Mouse (Mus musculus): Measurements from ENCODE around the gene Pde4dip. TPM values are rescaled to one million over a fixed set of nuclear protein-coding genes. Genes with fewer than 3 reads are reported as not detected.

Pde4dip gene
- total RNA-seq, 2 experiments from 2014 or later = 209 to 247 TPM

DNA sequence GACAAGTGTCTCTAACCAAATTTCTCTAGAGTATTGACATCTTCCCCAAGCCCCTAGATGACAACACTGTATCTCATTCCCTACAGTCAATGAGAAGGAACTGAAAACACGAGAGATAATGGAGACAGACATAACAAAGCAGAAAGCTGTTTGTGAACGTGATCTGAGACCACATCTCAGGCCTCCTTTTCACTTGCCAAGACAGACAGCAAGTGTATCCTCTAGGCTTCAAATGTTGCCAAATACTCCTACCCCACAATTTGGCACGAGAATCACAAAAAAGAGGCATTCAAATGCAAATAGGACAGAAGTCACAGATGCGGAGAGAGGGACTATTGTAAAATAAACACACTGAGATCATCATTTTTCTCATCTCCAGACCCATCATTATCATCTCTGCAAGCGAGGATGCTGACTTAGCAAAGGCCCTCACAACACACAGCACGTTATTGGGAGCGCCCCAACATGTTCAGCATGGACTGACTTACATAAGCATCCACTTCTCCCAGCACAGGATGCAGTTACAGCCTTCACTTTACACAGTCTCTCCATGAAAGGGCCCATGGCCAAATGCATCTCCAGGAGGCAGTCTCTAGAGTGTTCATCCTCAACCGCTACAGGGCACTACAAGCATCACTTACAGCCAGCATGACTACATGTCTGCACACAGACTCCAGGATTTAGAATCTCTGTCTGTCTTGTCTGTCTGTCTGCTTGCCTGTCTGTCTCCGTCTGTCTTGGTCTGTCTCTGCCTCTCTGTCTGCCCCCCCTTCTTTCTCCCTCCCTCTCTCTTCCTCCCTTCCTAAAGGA is 33.7 kb downstream of the Pde4dip start:
- intact Hi-C loops (cut with DNase I) = no loop called here
- DNase-seq (ENCODE audit: low spot score in 2 of 2) = peak; percentile 66 to 67

DNA sequence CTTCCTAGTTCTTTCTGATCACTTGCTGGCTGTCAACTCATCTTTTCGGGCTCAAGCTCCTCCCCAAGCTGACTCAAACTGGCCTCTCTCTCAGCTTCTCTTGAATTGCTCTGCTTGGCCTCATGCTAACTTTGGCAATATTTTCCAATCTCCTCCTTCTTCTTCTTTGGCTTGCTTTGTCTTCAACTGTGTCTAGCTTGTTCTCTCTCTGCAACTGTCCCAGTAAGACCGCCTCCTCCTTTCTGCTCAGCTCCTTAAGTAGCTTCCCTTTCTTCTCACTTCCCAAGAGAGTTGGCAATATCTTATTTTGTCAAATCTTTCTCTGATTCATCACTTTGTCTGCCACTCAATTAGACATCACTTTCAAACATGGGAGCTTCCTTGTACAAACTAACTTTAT is 36.7 kb downstream of the Pde4dip start:
- intact Hi-C loops (cut with DNase I) = no loop called here
- DNase-seq (ENCODE audit: low spot score in 2 of 2) = no peak

DNA sequence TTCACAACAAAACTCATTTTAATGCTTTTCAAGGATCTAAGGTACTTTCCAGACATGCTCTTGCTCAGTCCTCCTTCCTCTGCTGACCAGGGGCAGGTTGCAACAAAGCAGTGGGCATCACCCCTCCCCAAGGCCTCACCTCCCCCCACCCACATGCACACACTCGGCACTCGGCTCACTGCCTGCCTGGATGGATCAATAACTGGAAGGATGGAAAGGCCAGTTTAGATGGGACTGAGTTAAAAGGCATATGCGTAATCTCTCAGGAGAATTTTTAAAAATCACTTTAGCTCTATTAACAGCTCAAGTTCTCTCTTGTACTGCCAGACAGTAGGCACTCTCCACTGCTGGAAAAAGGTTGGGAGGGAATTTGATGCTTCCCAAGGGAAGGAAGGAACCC is 40.9 kb downstream of the Pde4dip start:
- intact Hi-C loops (cut with DNase I) = no loop called here
- no peak for DNase-seq (ENCODE audit: low spot score in 2 of 2)

DNA sequence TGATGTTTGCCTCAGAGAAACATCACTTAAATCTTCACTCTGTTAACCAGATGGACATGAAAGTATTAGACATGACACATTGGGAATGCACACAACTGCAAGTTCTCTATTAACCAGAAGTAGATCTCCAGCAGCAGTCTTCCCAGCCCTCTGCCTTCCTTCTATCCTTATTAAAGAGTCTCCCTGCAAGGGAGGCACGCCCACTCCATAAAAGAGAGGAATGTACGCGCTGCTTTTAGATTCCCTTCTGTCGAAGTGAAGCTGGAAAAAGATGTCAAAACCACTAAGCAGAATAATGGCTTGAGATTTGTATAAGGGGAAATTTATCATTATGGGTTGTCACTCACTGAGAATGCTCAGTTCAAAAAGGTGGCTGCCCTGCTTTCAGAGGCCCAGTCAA is 42.1 kb downstream of the Pde4dip start:
- intact Hi-C loops (cut with DNase I) = no loop called here
- no peak for DNase-seq (ENCODE audit: low spot score in 2 of 2)

DNA sequence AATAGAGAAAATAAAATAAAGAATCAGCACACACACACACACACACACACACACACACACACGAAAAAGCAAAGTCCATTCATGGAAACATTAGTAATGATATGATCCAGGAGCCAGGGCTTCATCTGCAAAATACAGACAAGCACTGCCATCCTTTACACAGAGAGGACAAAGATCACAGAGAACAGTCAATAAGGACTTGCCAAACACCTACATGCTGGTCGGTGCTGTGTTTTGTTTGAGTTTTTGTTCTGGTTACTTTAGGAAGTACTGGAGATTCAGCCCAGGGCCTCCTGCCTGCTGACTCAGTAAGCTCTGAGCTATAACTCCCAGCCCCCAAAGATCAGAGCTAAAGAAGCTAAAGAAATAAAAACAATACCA is 43.7 kb downstream of the Pde4dip start:
- intact Hi-C loops (cut with DNase I) = no loop called here
- no peak for DNase-seq (ENCODE audit: low spot score in 2 of 2)

DNA sequence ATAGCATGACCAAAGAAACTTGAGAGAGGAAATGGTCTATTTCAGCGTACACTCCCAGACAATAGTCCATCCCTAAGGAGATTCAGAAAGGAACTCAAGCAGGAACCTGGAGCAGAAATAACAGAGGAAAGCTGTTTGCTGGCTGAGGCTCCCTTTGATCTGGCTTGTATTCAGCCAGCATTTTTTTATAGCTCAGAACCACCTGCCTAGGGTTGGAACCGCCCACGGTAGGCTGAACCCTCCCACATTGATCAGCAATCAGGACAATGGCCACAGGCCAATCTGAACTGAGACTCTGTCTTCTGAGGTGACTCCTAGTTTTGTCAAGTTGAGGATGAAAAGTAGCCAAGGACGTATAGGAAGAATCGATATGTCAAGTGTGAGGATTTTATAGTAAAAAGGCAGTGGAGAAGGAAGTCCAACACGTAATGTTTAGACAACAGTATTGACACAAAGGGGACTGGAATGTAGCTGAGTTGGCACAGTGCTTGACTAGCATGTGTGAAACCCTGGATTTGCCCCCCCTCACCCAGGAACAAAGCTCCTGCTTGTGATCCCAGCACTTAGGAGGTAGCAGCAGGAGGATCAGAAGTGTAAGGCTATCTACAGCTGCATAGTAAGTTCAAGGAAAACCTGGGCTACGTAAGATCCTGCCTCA is 44.2 kb downstream of the Pde4dip start:
- DNase-seq (ENCODE audit: low spot score in 2 of 2) = peak in 1 of 2 experiments; percentile 47
- intact Hi-C loops (cut with DNase I) = no loop called here

DNA sequence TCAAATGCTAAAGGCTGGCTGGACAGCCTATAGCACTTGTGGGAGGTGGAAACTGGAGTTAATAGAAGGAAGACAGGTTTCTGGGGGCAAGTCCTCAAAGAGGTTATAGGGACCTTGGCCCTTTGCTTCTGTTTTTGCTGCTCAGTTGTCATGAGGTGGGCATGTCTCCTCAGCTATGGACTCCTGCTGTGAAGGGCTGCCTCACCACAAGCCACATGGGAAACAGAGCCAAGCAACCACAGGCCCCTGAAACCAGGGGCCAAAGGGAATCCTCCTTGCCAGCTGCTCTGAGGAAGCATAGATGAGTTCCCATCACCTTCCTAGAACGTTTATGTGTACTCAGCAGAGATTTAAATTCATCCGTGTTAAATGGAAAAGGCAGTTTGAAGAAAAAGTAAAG is 45.9 kb downstream of the Pde4dip start:
- no peak for DNase-seq (ENCODE audit: low spot score in 2 of 2)
- intact Hi-C loops (cut with DNase I) = no loop called here

DNA sequence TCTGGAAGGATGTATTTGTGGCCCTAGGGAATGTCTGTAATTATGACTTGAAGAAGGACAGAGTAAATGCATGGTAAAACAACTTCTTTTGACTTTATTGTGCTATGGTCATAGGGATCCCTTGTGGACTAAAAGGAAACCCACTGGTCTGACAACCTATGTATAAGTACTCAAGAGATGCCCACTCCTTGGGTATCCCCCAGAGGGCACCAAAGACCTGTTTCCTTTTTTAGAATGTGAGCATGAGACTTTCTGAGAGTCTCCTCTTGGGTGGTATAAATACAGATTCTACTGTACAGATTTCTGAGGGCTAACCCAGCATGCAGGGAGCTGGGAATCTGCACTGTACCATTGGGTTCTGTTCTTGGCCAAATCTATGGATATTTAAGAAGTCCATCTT is 48.1 kb downstream of the Pde4dip start:
- intact Hi-C loops (cut with DNase I) = no loop called here

DNA sequence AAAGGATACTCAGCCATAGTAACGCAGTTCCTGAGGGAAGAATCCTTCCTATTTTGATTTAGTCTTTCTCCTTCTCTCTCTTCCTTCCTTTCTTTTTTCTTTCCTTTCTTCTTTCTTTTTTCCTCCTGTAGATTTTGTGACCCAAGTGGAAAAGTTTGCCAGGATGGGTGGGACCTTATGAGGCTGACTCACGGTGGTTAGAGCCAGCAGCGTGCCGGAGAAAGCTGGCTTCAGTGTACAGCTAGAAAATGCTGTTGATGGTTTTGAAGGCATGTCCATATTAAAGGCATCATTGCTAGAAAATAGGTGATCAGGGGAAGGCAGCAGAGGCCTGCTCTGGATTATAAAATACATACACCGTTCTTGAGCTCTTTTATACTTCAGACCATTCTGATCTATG is 52.6 kb downstream of the Pde4dip start:
- intact Hi-C loops (cut with DNase I) = no loop called here

More for the DNA sequence above, 48.1 kb downstream of the Pde4dip start:
- no peak for DNase-seq (ENCODE audit: low spot score in 2 of 2)

DNA sequence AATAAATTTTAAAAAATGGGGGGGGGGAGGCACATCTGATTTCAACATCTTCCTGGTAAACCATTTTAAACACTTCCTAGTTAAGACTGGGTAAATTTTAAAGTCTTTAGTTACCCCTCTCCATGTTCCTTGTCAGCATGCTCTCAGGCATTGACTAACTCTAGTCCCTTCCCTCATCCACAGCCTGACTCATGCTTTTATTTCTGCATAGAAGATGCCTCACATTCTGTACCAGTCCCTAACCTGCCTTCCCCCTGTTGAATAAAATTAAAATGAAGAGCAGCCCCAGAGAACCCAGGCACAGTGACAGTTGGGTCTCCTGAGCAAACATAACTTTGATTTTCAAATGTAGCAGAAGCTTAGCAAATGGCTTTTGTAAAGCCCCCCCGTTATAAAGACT is 53.9 kb downstream of the Pde4dip start:
- intact Hi-C loops (cut with DNase I) = no loop called here
- DNase-seq (ENCODE audit: low spot score in 2 of 2) = no peak

More for the DNA sequence above, 52.6 kb downstream of the Pde4dip start:
- no peak for DNase-seq (ENCODE audit: low spot score in 2 of 2)

DNA sequence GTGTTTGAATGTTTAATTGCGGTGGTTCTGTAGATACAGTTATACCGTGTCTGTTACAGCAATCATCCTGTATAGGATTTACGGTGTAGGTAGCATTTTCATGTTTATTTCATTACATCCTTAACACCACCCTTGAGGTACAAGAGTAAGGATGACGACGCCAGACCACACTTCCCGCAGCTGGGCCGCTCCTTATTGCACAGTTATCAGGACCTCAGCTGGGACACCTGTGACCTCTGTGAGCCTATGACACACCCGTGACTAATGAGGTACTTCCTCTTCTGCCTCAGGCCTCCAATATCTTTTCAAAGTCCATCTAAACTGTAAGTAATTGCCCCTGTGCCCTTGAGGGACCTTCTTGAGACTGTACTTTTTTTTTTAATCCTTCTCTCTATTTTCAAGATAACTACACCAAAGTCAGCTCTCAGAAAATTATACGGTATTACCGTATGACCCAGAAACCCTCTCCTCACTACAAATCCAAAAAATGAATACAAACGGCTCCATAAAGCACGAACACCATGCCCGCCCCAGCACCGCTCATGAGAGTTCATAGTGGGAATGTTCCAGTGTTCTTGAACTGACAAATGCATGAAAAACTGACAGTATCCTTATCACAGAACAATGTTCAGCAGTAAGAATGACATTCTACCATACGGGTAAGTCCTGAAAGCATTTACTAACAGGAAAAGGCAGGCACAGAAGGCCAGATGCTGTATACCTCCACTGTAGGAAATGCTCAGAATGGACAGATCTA is 56.8 kb downstream of the Pde4dip start:
- intact Hi-C loops (cut with DNase I) = no loop called here
- DNase-seq (ENCODE audit: low spot score in 2 of 2) = no peak

DNA sequence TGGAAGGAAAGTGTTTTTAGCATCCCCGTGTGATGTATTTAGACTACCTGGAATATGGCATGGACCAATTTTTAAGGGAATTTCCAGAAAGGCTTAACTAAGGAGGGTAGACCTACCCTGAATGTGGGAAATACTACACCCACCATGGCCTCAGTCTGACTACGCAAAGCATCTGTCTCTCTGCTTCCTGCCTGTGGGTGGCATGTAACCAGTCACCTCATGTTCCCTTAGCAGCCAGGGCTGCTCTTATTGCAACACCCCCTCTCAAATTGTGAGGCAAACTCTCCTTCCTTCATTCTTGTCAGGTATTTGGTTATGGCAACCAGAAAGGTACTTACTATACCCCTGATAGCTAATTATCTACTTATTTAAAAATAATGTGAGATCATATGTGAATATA is 57.9 kb downstream of the Pde4dip start:
- intact Hi-C loops (cut with DNase I) = no loop called here
- DNase-seq (ENCODE audit: low spot score in 2 of 2) = no peak

DNA sequence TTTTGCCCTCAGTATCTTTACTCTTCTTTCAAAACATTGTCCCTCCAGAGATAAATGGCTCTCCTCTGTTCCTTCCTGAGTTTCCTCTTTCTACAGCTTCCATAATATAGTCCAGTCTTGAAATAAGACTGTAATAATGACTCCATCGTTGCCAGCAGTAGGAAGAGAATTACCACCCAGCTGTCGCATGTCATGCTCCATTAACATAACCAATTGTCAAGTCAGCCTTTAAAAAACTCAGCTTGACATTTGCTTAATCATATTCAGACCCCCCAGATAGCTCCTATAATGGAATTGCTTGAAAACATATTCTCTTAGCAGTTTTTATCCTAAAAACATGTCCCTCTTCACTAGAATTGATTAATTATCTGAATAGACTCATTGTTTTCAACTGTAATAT is 58.4 kb downstream of the Pde4dip start:
- no peak for DNase-seq (ENCODE audit: low spot score in 2 of 2)
- intact Hi-C loops (cut with DNase I) = no loop called here

DNA sequence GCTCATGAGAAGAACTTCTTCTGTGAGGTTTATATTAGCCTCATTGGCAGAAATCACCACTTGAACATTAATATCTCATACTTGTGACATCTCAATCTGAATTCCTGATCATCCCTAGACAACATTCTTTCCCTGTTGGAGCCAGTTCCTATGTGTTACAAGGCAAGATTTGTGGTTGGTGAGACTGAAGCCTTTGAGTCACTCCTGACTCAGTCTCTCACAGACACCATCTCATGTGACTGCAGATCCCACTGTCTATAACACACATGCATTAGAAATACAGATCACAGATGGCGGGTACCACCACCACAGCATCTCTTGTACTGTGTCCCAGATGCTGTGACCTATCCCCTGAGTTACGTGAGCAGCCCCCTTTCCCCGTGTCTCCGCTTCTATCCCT is 60.2 kb downstream of the Pde4dip start:
- no peak for DNase-seq (ENCODE audit: low spot score in 2 of 2)
- intact Hi-C loops (cut with DNase I) = no loop called here

DNA sequence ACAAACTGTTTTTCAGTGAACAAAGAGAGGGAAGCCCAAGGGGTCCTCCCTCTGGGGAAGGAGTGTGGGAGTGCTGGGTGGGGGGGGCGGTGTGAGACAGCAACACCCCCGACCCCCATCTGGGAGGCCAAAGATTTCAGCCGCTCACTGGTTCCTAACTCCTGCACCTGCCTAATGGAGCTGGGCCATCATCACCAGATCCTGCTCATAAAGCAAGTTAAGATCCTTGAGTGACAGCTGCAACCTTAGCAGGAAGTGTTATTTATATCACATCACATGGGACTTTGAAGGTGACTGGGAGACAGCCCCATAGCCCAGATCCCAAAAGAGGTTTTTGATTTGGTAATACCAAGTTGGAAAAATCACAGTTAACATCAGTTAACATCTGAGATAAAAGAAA is 63.3 kb downstream of the Pde4dip start:
- intact Hi-C loops (cut with DNase I) = no loop called here

DNA sequence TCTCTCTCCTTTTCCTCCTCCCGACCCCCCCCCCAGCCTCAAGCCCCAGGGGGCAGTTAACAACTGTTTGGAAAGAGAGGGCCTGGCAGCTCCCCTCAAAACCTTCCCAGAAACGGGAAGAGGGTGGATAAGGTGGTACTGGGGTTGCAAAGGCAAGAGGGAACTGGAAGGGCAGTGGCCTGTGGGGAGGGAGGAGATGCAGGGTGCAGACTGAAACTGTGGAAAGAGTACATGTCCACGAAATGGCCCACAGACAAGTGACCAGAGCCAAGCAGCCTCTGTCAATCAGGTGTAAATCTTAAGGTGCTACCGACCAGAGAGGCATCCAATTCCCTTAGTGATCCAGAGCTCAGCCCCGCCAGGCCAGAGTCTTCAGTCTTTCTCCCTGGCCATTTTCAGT is 63.8 kb downstream of the Pde4dip start:
- intact Hi-C loops (cut with DNase I) = no loop called here
- DNase-seq (ENCODE audit: low spot score in 2 of 2) = no peak

More for the DNA sequence above, 63.3 kb downstream of the Pde4dip start:
- DNase-seq (ENCODE audit: low spot score in 2 of 2) = no peak

DNA sequence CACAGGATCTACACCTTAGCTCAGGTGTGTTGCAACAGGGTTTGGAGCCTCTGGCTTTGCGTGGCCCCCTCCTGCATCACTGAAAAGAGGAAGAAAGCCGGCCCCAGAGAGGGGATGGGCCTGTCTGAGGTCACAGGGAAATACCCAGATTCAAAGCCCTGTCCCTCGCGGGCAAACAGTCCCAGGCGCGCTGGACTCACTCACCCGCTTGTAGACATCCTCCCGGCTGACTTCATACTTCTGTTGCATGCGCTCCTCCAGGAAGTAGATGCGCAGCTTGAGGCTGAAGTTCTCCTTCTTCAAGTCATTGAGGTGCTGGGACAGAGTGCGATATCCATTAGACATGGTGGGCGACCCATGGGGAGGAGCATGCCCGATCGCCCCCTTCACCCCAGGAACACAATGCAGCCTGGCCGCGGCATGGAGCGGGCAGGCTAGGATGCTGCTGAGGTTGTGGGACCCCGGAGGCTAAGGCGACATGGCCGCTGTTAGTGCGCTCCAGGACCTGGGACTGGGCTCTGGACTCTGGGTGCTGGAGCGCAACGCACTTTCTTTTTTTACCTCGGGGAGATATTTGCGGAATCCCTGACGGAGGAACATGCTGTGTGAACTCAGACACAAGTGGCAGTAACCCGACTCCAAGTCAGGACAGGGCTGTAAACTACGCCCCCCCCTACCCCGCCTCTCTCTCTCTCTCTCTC is 64.3 kb downstream of the Pde4dip start:
- no peak for DNase-seq (ENCODE audit: low spot score in 2 of 2)
- intact Hi-C loops (cut with DNase I) = no loop called here

DNA sequence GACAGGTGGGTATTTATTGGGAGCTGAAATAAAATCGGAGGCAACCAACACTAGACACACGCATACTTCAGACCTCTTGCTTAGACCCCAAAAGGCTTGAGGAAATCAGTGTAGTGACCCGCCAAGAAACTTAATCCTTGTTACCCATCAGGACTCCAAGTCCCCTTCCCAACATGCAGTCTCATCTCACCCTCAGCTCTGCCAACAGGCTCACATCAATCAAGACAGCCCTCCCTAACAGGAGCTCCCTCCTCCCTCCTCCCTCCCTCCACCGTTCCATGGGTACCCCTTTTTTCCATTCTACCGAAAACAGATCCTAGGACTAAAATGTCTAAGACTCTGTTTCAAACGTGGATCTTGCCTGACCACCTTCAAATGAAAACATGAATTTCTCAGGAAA is 65.1 kb downstream of the Pde4dip start:
- intact Hi-C loops (cut with DNase I) = no loop called here
- no peak for DNase-seq (ENCODE audit: low spot score in 2 of 2)

DNA sequence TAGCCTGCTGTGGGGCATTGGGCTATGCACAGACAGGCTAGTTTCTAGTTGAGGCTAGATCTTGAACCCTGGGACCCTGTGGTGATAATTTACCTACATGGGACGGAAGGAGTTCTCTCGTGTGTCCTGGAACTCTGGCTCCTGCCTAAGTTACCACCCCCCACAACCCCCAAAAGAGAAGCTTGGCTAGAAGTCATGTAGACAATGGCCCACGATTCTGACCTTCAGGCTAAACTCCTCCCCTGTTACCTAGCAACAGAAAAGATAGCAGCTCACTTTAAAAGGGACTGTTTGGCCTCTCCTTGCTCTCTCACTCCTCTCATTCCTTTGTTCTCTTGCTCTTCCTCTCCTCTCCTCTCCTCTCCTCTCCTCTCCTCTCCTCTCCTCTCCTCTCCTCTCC is 69.5 kb downstream of the Pde4dip start:
- intact Hi-C loops (cut with DNase I) = no loop called here
- no peak for DNase-seq (ENCODE audit: low spot score in 2 of 2)

DNA sequence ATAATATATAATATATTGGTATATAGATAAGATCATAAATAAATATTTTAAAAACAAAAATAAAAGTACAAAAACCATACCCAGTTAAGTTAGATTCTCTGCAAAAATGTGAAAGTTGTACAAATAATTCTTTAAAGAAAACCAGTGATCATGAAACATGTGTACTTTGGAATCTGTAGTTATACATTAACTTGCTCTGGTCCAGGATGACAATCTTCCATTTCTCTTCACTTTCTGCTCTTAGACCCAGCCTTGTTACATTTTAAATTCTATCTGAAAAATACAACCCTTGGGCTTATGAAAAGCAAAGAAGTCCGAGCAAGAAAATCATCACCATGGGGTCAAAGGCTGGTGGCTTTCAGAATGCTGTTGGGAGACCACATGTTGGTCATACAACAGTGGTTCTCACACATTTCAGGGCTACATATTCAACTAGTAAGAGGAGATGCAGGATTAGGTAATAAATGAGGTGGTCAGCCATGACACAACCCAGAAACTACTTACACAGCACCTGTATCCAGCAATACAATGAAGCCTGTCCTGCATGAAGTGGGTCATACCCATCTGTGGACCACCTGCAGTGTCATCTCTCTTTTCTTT is 70.0 kb downstream of the Pde4dip start:
- intact Hi-C loops (cut with DNase I) = no loop called here
- DNase-seq (ENCODE audit: low spot score in 2 of 2) = no peak
